ENCODE assay signal across 11 mouse cellular contexts in genomic region chr1:66655747-66656119, GRCm38 (mm10). TPM values are rescaled to one million over a fixed set of nuclear protein-coding genes. Genes with fewer than 3 reads are reported as not detected.
DNase-seq lines count a peak whose midpoint lies in the region; ATAC-seq and TF ChIP-seq lines count a peak whose summit lies in the region.
"Had no signal": no experiment of that assay in that cellular context is flagged by ENCODE, and none has a peak within 500 bp of the region (broad histone marks: within the 10 kb centered on the region; RNA-seq: fewer than 3 reads in every experiment).

No protein-coding gene starts in this region.

- TF ChIP-seq CTCF in lung, postnatal 0 days (IDR thresholded peaks at IDR 0.05), result peak; percentile 68

- DNase-seq in cerebellum, adult 9-10 months, result peak; percentile 44
- no peak for DNase-seq in cerebellum, adult 18-20 months
- peak; percentile 67 for DNase-seq in lung, postnatal 0 days (ENCODE audit: low spot score)
- no peak for DNase-seq in lung, postnatal 25 days (ENCODE audit: low spot score)
- peak; percentile 23 for DNase-seq in splenic B cell, adult 2 months (ENCODE audit: low read depth, low spot score)
- DNase-seq in left cerebral cortex, adult 8-10 months (ENCODE audit: low spot score in 2 of 2), result no peak
- DNase-seq: spleen, adult 18-20 months had no signal

- H3K4me2 ChIP-seq in lung, postnatal 0 days (replicated peaks; ENCODE audit: low read depth, low read length), result no peak overlapping the region
- H3K4me2 ChIP-seq in hindbrain, embryonic 12.5 days (replicated peaks), result no peak overlapping the region
- H3K4me2 ChIP-seq: limb, embryonic 12.5 days had no signal

- no peak overlapping the region for H3K4me3 ChIP-seq in lung, postnatal 0 days (ENCODE audit: low read depth, low read length)
- no peak overlapping the region for H3K4me3 ChIP-seq in hindbrain, embryonic 12.5 days
- H3K4me3 ChIP-seq: erythroblast, embryonic 14.5 days; limb, embryonic 12.5 days had no signal

- H3K9me3 ChIP-seq in lung, postnatal 0 days (ENCODE audit: low read length), result no peaks in the 10 kb centered on the region
- no peaks in the 10 kb centered on the region for H3K9me3 ChIP-seq in hindbrain, embryonic 12.5 days (replicated peaks)
- H3K9me3 ChIP-seq: limb, embryonic 12.5 days had no signal

- H3K36me3 ChIP-seq in lung, postnatal 0 days (ENCODE audit: insufficient read depth, low read length), result no peaks in the 10 kb centered on the region
- no peaks in the 10 kb centered on the region for H3K36me3 ChIP-seq in hindbrain, embryonic 12.5 days
- H3K36me3 ChIP-seq in splenic B cell, adult 2 months (ENCODE audit: control insufficient read depth, insufficient read depth, low read length, poor library complexity, severe bottlenecking), result no peaks in the 10 kb centered on the region
- H3K36me3 ChIP-seq: limb, embryonic 12.5 days had no signal

- no peak for TF ChIP-seq EP300 in lung, postnatal 0 days (IDR thresholded peaks at IDR 0.05)

- no peak overlapping the region for H3K27ac ChIP-seq in lung, postnatal 0 days (ENCODE audit: low read length)
- no peak overlapping the region for H3K27ac ChIP-seq in hindbrain, embryonic 12.5 days
- H3K27ac ChIP-seq: limb, embryonic 12.5 days had no signal

- no peak for ATAC-seq in lung, postnatal 0 days
- ATAC-seq in hindbrain, embryonic 12.5 days (ENCODE audit: low FRiP score), result peak; percentile 55; the same call in 1 of the 2 replicates
- ATAC-seq in granulocyte monocyte progenitor cell, adult 5-6 weeks (replicated peaks; ENCODE audit: poor library complexity, severe bottlenecking), result no peak

- no peaks in the 10 kb centered on the region for H3K27me3 ChIP-seq in lung, postnatal 0 days (replicated peaks; ENCODE audit: insufficient read depth, low read length)
- no peaks in the 10 kb centered on the region for H3K27me3 ChIP-seq in hindbrain, embryonic 12.5 days
- no peaks in the 10 kb centered on the region for H3K27me3 ChIP-seq in splenic B cell, adult 2 months (ENCODE audit: control insufficient read depth, insufficient read depth, low read length, poor library complexity, severe bottlenecking)
- H3K27me3 ChIP-seq: limb, embryonic 12.5 days had no signal

- no peaks in the 10 kb centered on the region for H3K4me1 ChIP-seq in lung, postnatal 0 days (ENCODE audit: insufficient read depth, low read depth, low read length)
- peaks cover 8% of the 10 kb centered on the region for H3K4me1 ChIP-seq in hindbrain, embryonic 12.5 days

- no peak overlapping the region for H3K9ac ChIP-seq in lung, postnatal 0 days (replicated peaks; ENCODE audit: low read depth)
- no peak overlapping the region for H3K9ac ChIP-seq in hindbrain, embryonic 12.5 days
- H3K9ac ChIP-seq: limb, embryonic 12.5 days had no signal

RNA-seq across cellular contexts. Expression of gene Rpe, which starts 44.9 kb away (rescaled TPM):
- 30.1 and 35.1 TPM in 2 replicates for polyA plus RNA-seq in lung, postnatal 0 days (2015; fragmentation: Nextera tagmentation; extraction: Ambion mirVana)
- polyA plus RNA-seq in hindbrain, embryonic 12.5 days (2016; fragmentation: Nextera tagmentation; extraction: Ambion mirVana), result 48.4 and 51.4 TPM in 2 replicates
- 65.5 and 81.7 TPM in 2 replicates for total RNA-seq in granulocyte monocyte progenitor cell, adult 5-6 weeks (2014; fragmentation: Nextera tagmentation)
- 57.0 and 75.1 TPM in 2 replicates for total RNA-seq in granulocyte monocyte progenitor cell, adult 5-6 weeks (2017)
- total RNA-seq in left cerebral cortex, adult 8-10 months (2022), result 10 to 100 TPM; 30.0 to 36.2 (median 34.8) TPM

Comparison
In these comparisons a context has a peak if more than half of its experiments do, and no peak if none do; other contexts are left out.
1. DNase-seq: peak in cerebellum, adult 9-10 months (single experiment), lung, postnatal 0 days (single experiment) and splenic B cell, adult 2 months (single experiment); none in cerebellum, adult 18-20 months (0 of 2), lung, postnatal 25 days (single experiment) and left cerebral cortex, adult 8-10 months (0 of 2).